Mouse (Mus musculus): Measurements from ENCODE around the gene Colgalt1. TPM values are rescaled to one million over a fixed set of nuclear protein-coding genes. Genes with fewer than 3 reads are reported as not detected.
A peak's percentile ranks its signal among the peaks of the same experiment; 100 is the strongest.

Gene Colgalt1
- total and polyA plus RNA-seq, 2 experiments from 2014 or later, result 55.3 to 121 TPM

DNA sequence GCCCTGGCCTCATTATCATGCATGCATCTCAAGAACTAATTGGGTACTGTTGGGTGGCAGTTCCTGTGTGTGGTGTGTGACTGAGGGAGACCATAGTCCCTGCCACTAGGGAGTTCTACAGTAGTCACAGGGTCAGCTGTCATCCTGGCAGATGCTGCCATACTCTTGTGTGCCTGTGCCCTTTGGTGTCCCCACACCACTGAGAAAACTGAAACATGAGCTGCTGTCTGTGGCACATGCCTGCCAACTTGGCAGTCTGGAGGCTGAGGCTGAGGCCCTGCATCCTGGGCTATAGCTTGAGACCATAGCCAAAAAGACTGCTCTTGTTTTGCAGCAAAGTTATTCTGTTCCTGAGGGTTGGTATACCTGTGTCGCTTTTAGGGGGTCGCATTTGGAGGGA, 9.0 kb downstream of the Colgalt1 start:
- no peak for ATAC-seq
- no peaks in the 10 kb centered on the region for H3K4me1 ChIP-seq (ENCODE audit: insufficient read depth, low read length)
- no peaks in the 10 kb centered on the region for H3K9me3 ChIP-seq (ENCODE audit: low read length)
- 98% methylated on average over 2 of the region's 2 CpGs for WGBS
- peaks cover 77% of the 10 kb centered on the region for H3K36me3 ChIP-seq (ENCODE audit: insufficient read depth, low read length)
- no peak overlapping the region for H3K4me3 ChIP-seq (ENCODE audit: low read length)
- no peak overlapping the region for H3K4me2 ChIP-seq (ENCODE audit: low read depth, low read length)
- no peak for DNase-seq (ENCODE audit: low spot score)
- no peaks in the 10 kb centered on the region for H3K27me3 ChIP-seq (ENCODE audit: insufficient read depth, low read length)
- H3K9ac ChIP-seq (replicated peaks; ENCODE audit: low read length), result no peak overlapping the region
- no peak for TF ChIP-seq CTCF (IDR thresholded peaks at IDR 0.05; ENCODE audit: low read depth)
- no peak overlapping the region for H3K27ac ChIP-seq

DNA sequence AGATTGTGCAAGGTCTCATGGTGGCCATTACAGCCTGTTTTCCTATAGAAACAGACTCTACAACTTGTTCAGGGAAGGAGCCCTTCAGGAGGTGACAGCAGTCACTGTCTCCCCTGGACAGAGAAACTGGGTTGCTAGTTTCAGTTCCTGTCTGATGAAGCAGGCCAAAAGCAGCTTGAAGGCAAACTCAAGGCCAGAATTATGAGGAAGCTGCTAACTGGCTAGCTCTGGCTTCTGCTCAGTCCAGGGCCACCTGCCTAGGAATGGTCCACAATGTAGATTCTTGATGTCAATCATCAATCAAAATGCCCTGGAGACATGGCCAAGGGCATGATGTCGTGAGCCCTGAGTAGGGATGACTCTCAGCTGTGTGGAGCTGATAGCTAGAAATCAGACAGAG, 14.3 kb downstream of the Colgalt1 start:
- ATAC-seq (no peak), DNase-seq (ENCODE audit: low spot score) (no peak)
- Histone ChIP-seq H3K9ac (replicated peaks; ENCODE audit: low read length) (no peak overlapping the region), H3K27me3 (ENCODE audit: insufficient read depth, low read length) (no peaks in the 10 kb centered on the region), H3K27ac (no peak overlapping the region; the same call in 1 of the 2 replicates), H3K4me2 (ENCODE audit: low read depth, low read length) (no peak overlapping the region), H3K36me3 (ENCODE audit: insufficient read depth, low read length) (peaks cover 41% of the 10 kb centered on the region), H3K4me3 (ENCODE audit: low read length) (no peak overlapping the region), H3K4me1 (ENCODE audit: insufficient read depth, low read length) (peaks cover 13% of the 10 kb centered on the region), H3K9me3 (ENCODE audit: low read length) (no peaks in the 10 kb centered on the region)
- 70% methylated on average over 1 of the region's 1 CpGs for WGBS
- TF ChIP-seq CTCF (IDR thresholded peaks at IDR 0.05; ENCODE audit: low read depth), result no peak

DNA sequence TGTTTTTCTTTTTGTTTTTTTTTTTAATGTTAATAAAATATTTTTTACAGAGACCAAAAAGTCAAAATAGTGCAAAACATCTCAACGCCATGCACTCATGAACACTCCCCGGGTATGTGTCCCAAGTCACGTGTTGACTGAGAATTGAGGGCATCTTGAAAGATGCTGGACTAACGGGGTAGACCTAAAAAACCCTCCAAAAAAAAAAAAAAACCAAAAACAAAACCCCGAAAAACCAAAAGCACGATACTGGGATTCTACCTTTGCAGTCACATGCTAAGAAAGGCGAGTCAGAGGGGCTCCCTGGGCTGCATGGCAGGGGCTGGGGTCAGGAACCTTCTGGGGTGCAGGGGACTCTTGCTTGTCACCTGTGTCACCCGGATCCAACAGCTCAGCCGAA, 16.0 kb downstream of the Colgalt1 start:
- no peak for TF ChIP-seq CTCF (IDR thresholded peaks at IDR 0.05; ENCODE audit: low read depth)
- WGBS, result 84% methylated on average over 9 of the region's 9 CpGs
- no peaks in the 10 kb centered on the region for H3K27me3 ChIP-seq (ENCODE audit: insufficient read depth, low read length)
- DNase-seq (ENCODE audit: low spot score) (no peak), ATAC-seq (no peak)
- H3K4me2 ChIP-seq (ENCODE audit: low read depth, low read length), result no peak overlapping the region
- H3K9ac ChIP-seq (replicated peaks; ENCODE audit: low read length), result no peak overlapping the region
- H3K4me1 ChIP-seq (ENCODE audit: insufficient read depth, low read length), result peaks cover 13% of the 10 kb centered on the region
- peaks cover 27% of the 10 kb centered on the region for H3K36me3 ChIP-seq (ENCODE audit: insufficient read depth, low read length)
- H3K4me3 ChIP-seq (ENCODE audit: low read length), result no peak overlapping the region
- H3K27ac ChIP-seq, result no peak overlapping the region
- no peaks in the 10 kb centered on the region for H3K9me3 ChIP-seq (ENCODE audit: low read length)

DNA sequence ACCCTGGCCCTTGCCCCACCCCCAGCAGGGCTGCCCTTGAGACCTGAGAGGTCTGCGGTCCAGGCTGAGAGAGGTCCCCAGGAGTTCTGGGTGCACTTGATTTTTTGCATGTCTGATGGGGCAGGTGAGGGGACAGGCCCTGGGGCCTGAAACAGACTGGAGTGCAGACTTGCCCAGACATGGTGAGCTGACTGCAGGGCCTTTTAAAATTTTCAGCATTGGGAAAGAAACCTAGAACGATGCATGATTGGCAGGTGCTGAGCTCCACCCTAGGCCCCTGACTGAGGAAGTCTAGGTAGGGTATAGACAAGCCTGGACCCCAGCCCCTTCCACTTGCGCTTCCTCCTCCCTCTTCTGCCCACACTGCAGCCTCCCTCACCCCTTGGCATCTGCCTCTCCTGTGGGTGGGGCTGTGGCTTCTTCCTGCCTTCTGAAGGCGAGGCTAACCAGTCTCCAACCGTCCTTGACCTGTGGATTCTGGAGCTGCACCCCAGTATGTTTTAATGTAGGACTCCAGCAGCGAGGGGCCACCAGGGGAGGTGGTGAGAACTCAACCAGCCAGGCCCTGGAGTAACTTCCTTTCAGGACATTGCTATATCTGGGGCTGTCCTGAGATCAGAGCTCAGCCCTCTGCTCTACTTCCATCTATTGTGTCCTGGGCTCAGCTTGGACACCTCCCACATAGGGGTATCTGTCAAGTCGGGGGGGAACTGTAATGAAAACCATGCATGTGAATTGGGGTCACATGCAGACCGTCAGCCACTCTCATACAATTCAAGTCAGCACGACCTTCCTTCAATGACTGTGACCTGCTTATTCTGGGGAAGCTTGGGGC, 16.7 kb downstream of the Colgalt1 start:
- ATAC-seq (no peak), DNase-seq (ENCODE audit: low spot score) (no peak)
- 0 out of 2 replicates have a peak, but pooled peaks have one; percentile 12 for TF ChIP-seq CTCF (IDR thresholded peaks at IDR 0.05; ENCODE audit: low read depth)
- H3K9ac ChIP-seq (replicated peaks; ENCODE audit: low read length), result no peak overlapping the region
- H3K27ac ChIP-seq, result no peak overlapping the region
- peaks cover 20% of the 10 kb centered on the region for H3K36me3 ChIP-seq (ENCODE audit: insufficient read depth, low read length)
- 51% methylated on average over 9 of the region's 9 CpGs for WGBS
- no peaks in the 10 kb centered on the region for H3K9me3 ChIP-seq (ENCODE audit: low read length)
- H3K4me3 ChIP-seq (ENCODE audit: low read length), result no peak overlapping the region
- H3K27me3 ChIP-seq (ENCODE audit: insufficient read depth, low read length), result no peaks in the 10 kb centered on the region
- no peak overlapping the region for H3K4me2 ChIP-seq (ENCODE audit: low read depth, low read length)
- H3K4me1 ChIP-seq (ENCODE audit: insufficient read depth, low read length), result peaks cover 13% of the 10 kb centered on the region

DNA sequence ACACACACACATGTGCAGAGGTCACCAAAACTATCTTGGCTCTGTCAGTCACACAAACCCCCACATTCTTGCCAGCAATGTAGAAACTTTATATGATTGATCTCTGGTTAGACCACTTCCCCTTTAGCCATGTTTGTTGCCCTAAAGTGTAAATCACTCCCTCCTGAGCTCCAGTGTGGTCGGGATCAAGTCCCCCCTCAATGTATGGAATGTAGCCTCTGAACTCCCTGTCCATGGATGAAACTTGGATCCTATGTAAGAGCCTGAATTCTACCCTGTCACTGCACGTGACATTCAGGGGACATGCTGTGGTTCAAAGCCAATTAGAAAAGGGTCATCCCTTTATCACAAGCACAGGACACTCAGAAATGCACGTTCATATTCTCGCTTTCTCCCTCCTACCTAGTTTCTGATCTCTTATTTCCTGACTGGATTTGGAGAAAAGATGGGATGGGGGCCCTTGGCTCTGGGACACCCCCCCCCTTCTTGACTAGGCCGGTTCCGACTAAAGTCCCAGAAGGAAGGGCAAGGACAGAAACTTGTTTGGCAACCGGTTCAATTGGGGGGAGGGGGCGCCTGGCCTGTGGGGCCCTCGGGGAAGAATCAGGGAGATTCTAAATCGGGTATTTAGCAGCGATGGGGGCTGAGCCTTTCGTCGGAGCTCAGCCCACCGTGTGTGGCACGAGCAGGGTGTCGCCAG, 17.7 kb downstream of the Colgalt1 start:
- peak overlapping the region; percentile 88 for H3K4me2 ChIP-seq (ENCODE audit: low read depth, low read length)
- no peaks in the 10 kb centered on the region for H3K9me3 ChIP-seq (ENCODE audit: low read length)
- ATAC-seq, result no peak
- DNase-seq (ENCODE audit: low spot score), result no peak
- WGBS, result 8% methylated on average over 16 of the region's 16 CpGs
- H3K4me3 ChIP-seq (ENCODE audit: low read length), result peak overlapping the region; percentile 43
- peaks cover 9% of the 10 kb centered on the region; the same call in 1 of the 2 replicates for H3K36me3 ChIP-seq (ENCODE audit: insufficient read depth, low read length)
- TF ChIP-seq CTCF (IDR thresholded peaks at IDR 0.05; ENCODE audit: low read depth), result no peak
- peak overlapping the region; percentile 76 for H3K27ac ChIP-seq
- peak overlapping the region; percentile 65 for H3K9ac ChIP-seq (replicated peaks; ENCODE audit: low read length)
- no peaks in the 10 kb centered on the region for H3K27me3 ChIP-seq (ENCODE audit: insufficient read depth, low read length)
- H3K4me1 ChIP-seq (ENCODE audit: insufficient read depth, low read length), result peaks cover 13% of the 10 kb centered on the region

DNA sequence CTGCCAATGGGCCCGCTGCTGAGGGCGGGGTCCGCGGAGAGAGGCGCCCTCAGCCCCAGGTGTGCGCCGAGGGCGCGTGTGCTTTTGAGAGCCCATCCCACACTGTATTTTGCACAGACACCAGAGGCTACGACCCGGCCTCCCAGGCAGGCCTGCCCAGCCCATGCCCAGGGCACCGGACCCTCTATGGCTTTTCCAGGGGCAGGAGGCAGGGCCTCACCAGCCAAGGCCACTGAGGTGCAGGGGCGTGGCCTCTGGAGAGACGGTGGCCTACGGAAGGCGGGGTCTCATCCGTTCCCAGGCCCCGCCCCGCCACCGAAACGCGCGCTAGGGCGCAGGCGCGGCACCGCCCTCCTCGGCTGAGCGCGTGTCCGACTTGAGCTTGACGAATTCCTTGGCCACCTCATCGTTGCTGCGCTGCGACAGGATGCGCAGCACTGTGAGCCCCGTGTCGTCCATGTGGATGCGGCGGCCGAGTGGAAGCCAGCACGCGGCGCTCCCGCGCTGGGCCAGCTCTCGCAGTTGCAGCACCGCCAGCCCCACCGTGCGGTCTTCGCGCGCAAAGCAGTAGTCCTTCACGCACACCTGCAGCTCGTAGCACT, 18.4 kb downstream of the Colgalt1 start:
- peak overlapping the region; percentile 88 for H3K4me2 ChIP-seq (ENCODE audit: low read depth, low read length)
- ATAC-seq, result peak; percentile 88
- H3K27ac ChIP-seq, result peak overlapping the region; percentile 76
- peak overlapping the region; percentile 43 for H3K4me3 ChIP-seq (ENCODE audit: low read length)
- DNase-seq (ENCODE audit: low spot score), result peak; percentile 95
- H3K9me3 ChIP-seq (ENCODE audit: low read length), result no peaks in the 10 kb centered on the region
- 1% methylated on average over 55 of the region's 55 CpGs for whole genome bisulfite sequencing
- H3K36me3 ChIP-seq (ENCODE audit: insufficient read depth, low read length), result peaks cover 6% of the 10 kb centered on the region; the same call in 1 of the 2 replicates
- H3K9ac ChIP-seq (replicated peaks; ENCODE audit: low read length), result peak overlapping the region; percentile 65
- no peaks in the 10 kb centered on the region for H3K27me3 ChIP-seq (ENCODE audit: insufficient read depth, low read length)
- peak; percentile 63 for TF ChIP-seq CTCF (IDR thresholded peaks at IDR 0.05; ENCODE audit: low read depth)
- peaks cover 13% of the 10 kb centered on the region for H3K4me1 ChIP-seq (ENCODE audit: insufficient read depth, low read length)

Data from hindbrain, postnatal 0 days (tissue).